ENCODE assay signal across 8 mouse cellular contexts in genomic region chr4:152095937-152096910, GRCm38 (mm10). TPM values are rescaled to one million over a fixed set of nuclear protein-coding genes. Genes with fewer than 3 reads are reported as not detected.
DNase-seq lines count a peak whose midpoint lies in the region; ATAC-seq and TF ChIP-seq lines count a peak whose summit lies in the region.

No protein-coding gene starts in this region.

- TF ChIP-seq POLR2A in ES-Bruce4 (IDR thresholded peaks at IDR 0.05; ENCODE audit: insufficient read depth, low read length) = no peak

- peak overlapping the region; percentile 16 for H3K4me2 ChIP-seq in embryonic facial prominence, embryonic 13.5 days
- peak overlapping the region; percentile 60 for H3K4me2 ChIP-seq in heart, embryonic 13.5 days
- H3K4me2 ChIP-seq in kidney, embryonic 16.5 days (replicated peaks; ENCODE audit: low read depth, low read length) = 0 out of 2 replicates have a peak overlapping the region, but pooled peaks have one; percentile 26

- 25% methylated on average over 27 of the region's 27 CpGs for WGBS in embryonic facial prominence, embryonic 13.5 days
- 15% methylated on average over 27 of the region's 27 CpGs for WGBS in heart, embryonic 13.5 days
- 33% methylated on average over 27 of the region's 27 CpGs for WGBS in kidney, embryonic 16.5 days

- peak; percentile 87 for DNase-seq in adrenal gland, postnatal 25 days
- DNase-seq in lung, postnatal 25 days (ENCODE audit: low spot score) = peak; percentile 88
- peak; percentile 65 for DNase-seq in skeletal muscle tissue, adult 2 months (ENCODE audit: low read depth, low spot score)

- H3K4me1 ChIP-seq in ES-Bruce4 (ENCODE audit: control insufficient read depth, insufficient read depth, low read length) = peaks cover 10% of the 10 kb centered on the region
- H3K4me1 ChIP-seq in embryonic facial prominence, embryonic 13.5 days = peaks cover 44% of the 10 kb centered on the region
- H3K4me1 ChIP-seq in heart, embryonic 13.5 days = peaks cover 68% of the 10 kb centered on the region
- H3K4me1 ChIP-seq in kidney, embryonic 16.5 days (ENCODE audit: insufficient read depth, low read length) = peaks cover 34% of the 10 kb centered on the region

- no peaks in the 10 kb centered on the region for H3K36me3 ChIP-seq in ES-Bruce4 (ENCODE audit: control insufficient read depth, insufficient read depth, low read length, poor library complexity, severe bottlenecking)
- peaks cover 13% of the 10 kb centered on the region; the same call in 1 of the 2 replicates for H3K36me3 ChIP-seq in embryonic facial prominence, embryonic 13.5 days
- no peaks in the 10 kb centered on the region for H3K36me3 ChIP-seq in heart, embryonic 13.5 days
- no peaks in the 10 kb centered on the region for H3K36me3 ChIP-seq in kidney, embryonic 16.5 days (ENCODE audit: insufficient read depth, low read length)

- peak overlapping the region; percentile 56 for H3K4me3 ChIP-seq in ES-Bruce4 (ENCODE audit: low read depth, low read length)
- H3K4me3 ChIP-seq in embryonic facial prominence, embryonic 13.5 days = peak overlapping the region; percentile 13
- peak overlapping the region; percentile 50 for H3K4me3 ChIP-seq in heart, embryonic 13.5 days
- H3K4me3 ChIP-seq in kidney, embryonic 16.5 days (ENCODE audit: low read length) = peak overlapping the region; percentile 39

- TF ChIP-seq CTCF in ES-Bruce4 (IDR thresholded peaks at IDR 0.05; ENCODE audit: low read depth, low read length) = peak; percentile 91

- no peaks in the 10 kb centered on the region for H3K9me3 ChIP-seq in ES-Bruce4 (replicated peaks; ENCODE audit: control insufficient read depth, insufficient read depth, low read length, poor library complexity, severe bottlenecking)
- no peaks in the 10 kb centered on the region for H3K9me3 ChIP-seq in embryonic facial prominence, embryonic 13.5 days
- no peaks in the 10 kb centered on the region for H3K9me3 ChIP-seq in heart, embryonic 13.5 days
- H3K9me3 ChIP-seq in kidney, embryonic 16.5 days (ENCODE audit: low read length) = no peaks in the 10 kb centered on the region

- H3K27me3 ChIP-seq in ES-Bruce4 (ENCODE audit: control insufficient read depth, insufficient read depth, low read length, poor library complexity, severe bottlenecking) = no peaks in the 10 kb centered on the region
- no peaks in the 10 kb centered on the region for H3K27me3 ChIP-seq in embryonic facial prominence, embryonic 13.5 days
- no peaks in the 10 kb centered on the region; the same call in 1 of the 2 replicates for H3K27me3 ChIP-seq in heart, embryonic 13.5 days (replicated peaks)
- H3K27me3 ChIP-seq in kidney, embryonic 16.5 days (ENCODE audit: insufficient read depth, low read length) = no peaks in the 10 kb centered on the region

- ATAC-seq in embryonic facial prominence, embryonic 13.5 days (ENCODE audit: insufficient number of reproducible peaks, insufficient read depth, low FRiP score, low TSS enrichment, low read depth) = no peak
- peak; percentile 35; the same call in 1 of the 2 replicates for ATAC-seq in heart, embryonic 13.5 days (ENCODE audit: extremely low read depth, insufficient number of reproducible peaks, low FRiP score, low TSS enrichment)
- peak; percentile 41 for ATAC-seq in kidney, embryonic 16.5 days (ENCODE audit: low FRiP score, low TSS enrichment)
- no peak for ATAC-seq in frontal cortex, adult (ENCODE audit: low TSS enrichment)

- TF ChIP-seq EP300 in ES-Bruce4 (IDR thresholded peaks at IDR 0.05; ENCODE audit: insufficient read depth, low read depth, low read length) = 0 out of 2 replicates have a peak, but pooled peaks have one; percentile 23

- H3K27ac ChIP-seq in ES-Bruce4 (ENCODE audit: insufficient read depth, low read length) = peak overlapping the region; percentile 87
- H3K27ac ChIP-seq in embryonic facial prominence, embryonic 13.5 days = no peak overlapping the region; the same call in 1 of the 2 replicates
- peak overlapping the region; percentile 86 for H3K27ac ChIP-seq in heart, embryonic 13.5 days (replicated peaks)
- H3K27ac ChIP-seq in kidney, embryonic 16.5 days (ENCODE audit: low read length) = peak overlapping the region; percentile 48; the same call in 1 of the 2 replicates

- peak overlapping the region; percentile 41 for H3K9ac ChIP-seq in ES-Bruce4 (ENCODE audit: low read depth, poor library complexity, severe bottlenecking)
- H3K9ac ChIP-seq in embryonic facial prominence, embryonic 13.5 days = peak overlapping the region; percentile 40
- peak overlapping the region; percentile 79 for H3K9ac ChIP-seq in heart, embryonic 13.5 days
- peak overlapping the region; percentile 50 for H3K9ac ChIP-seq in kidney, embryonic 16.5 days (replicated peaks; ENCODE audit: low read length)

RNA-seq across cellular contexts. Expression of gene Tnfrsf25, which starts 19.5 kb away (rescaled TPM):
- 1.5 and 2.0 TPM in 2 replicates for polyA plus RNA-seq in ES-Bruce4 (2011; ENCODE audit: insufficient read depth, insufficient read length, low read depth, missing spikeins)
- 1.5 and 2.0 TPM in 2 replicates for total RNA-seq in adrenal gland, postnatal 25 days (2021)
- 1.1 and 1.5 TPM in 2 replicates for polyA plus RNA-seq in embryonic facial prominence, embryonic 13.5 days (2015; fragmentation: Nextera tagmentation; extraction: Ambion mirVana)
- polyA plus RNA-seq in heart, embryonic 13.5 days (2015; fragmentation: Nextera tagmentation; extraction: Ambion mirVana) = 0.73 and 0.80 TPM in 2 replicates
- polyA plus RNA-seq in kidney, embryonic 16.5 days (2015; fragmentation: Nextera tagmentation; extraction: Ambion mirVana) = 1.9 and 3.0 TPM in 2 replicates

RNA-seq across cellular contexts. Expression of gene Plekhg5, which starts 23.9 kb away (rescaled TPM):
- polyA plus RNA-seq in ES-Bruce4 (2011; ENCODE audit: insufficient read depth, insufficient read length, low read depth, missing spikeins) = 17.5 and 20.5 TPM in 2 replicates
- total RNA-seq in adrenal gland, postnatal 25 days (2021) = 12.9 and 15.6 TPM in 2 replicates
- 19.5 and 22.2 TPM in 2 replicates for polyA plus RNA-seq in embryonic facial prominence, embryonic 13.5 days (2015; fragmentation: Nextera tagmentation; extraction: Ambion mirVana)
- 11.6 and 12.7 TPM in 2 replicates for polyA plus RNA-seq in heart, embryonic 13.5 days (2015; fragmentation: Nextera tagmentation; extraction: Ambion mirVana)
- polyA plus RNA-seq in kidney, embryonic 16.5 days (2015; fragmentation: Nextera tagmentation; extraction: Ambion mirVana) = 25.5 and 28.1 TPM in 2 replicates

RNA-seq across cellular contexts. Expression of gene Espn, which starts 55.9 kb away (rescaled TPM):
- polyA plus RNA-seq in ES-Bruce4 (2011; ENCODE audit: insufficient read depth, insufficient read length, low read depth, missing spikeins) = 18.8 and 19.3 TPM in 2 replicates
- 1.2 TPM in 2 replicates for total RNA-seq in adrenal gland, postnatal 25 days (2021)
- polyA plus RNA-seq in embryonic facial prominence, embryonic 13.5 days (2015; fragmentation: Nextera tagmentation; extraction: Ambion mirVana) = 3.4 and 5.9 TPM in 2 replicates
- 0.87 and 1.1 TPM in 2 replicates for polyA plus RNA-seq in heart, embryonic 13.5 days (2015; fragmentation: Nextera tagmentation; extraction: Ambion mirVana)
- 22.2 and 30.6 TPM in 2 replicates for polyA plus RNA-seq in kidney, embryonic 16.5 days (2015; fragmentation: Nextera tagmentation; extraction: Ambion mirVana)

RNA-seq across cellular contexts. Expression of gene Nol9, which starts 57.1 kb away (rescaled TPM):
- polyA plus RNA-seq in ES-Bruce4 (2011; ENCODE audit: insufficient read depth, insufficient read length, low read depth, missing spikeins) = 71.0 and 71.7 TPM in 2 replicates
- total RNA-seq in adrenal gland, postnatal 25 days (2021) = 26.6 and 29.1 TPM in 2 replicates
- 34.4 and 34.8 TPM in 2 replicates for polyA plus RNA-seq in embryonic facial prominence, embryonic 13.5 days (2015; fragmentation: Nextera tagmentation; extraction: Ambion mirVana)
- polyA plus RNA-seq in heart, embryonic 13.5 days (2015; fragmentation: Nextera tagmentation; extraction: Ambion mirVana) = 17.2 and 18.1 TPM in 2 replicates
- polyA plus RNA-seq in kidney, embryonic 16.5 days (2015; fragmentation: Nextera tagmentation; extraction: Ambion mirVana) = 31.7 and 35.6 TPM in 2 replicates

RNA-seq across cellular contexts. Expression of gene Tas1r1, which starts 57.9 kb away (rescaled TPM):
- polyA plus RNA-seq in ES-Bruce4 (2011; ENCODE audit: insufficient read depth, insufficient read length, low read depth, missing spikeins) = 0.38 and 0.55 TPM in 2 replicates
- total RNA-seq in adrenal gland, postnatal 25 days (2021) = 0.09 TPM in 1 of 2 replicates, not detected in the other
- 0.55 and 0.59 TPM in 2 replicates for polyA plus RNA-seq in embryonic facial prominence, embryonic 13.5 days (2015; fragmentation: Nextera tagmentation; extraction: Ambion mirVana)
- polyA plus RNA-seq in heart, embryonic 13.5 days (2015; fragmentation: Nextera tagmentation; extraction: Ambion mirVana) = 0.11 TPM in 1 of 2 replicates, not detected in the other
- polyA plus RNA-seq in kidney, embryonic 16.5 days (2015; fragmentation: Nextera tagmentation; extraction: Ambion mirVana) = 0.50 and 0.63 TPM in 2 replicates

Comparison
In these comparisons a context has a peak if more than half of its experiments do, and no peak if none do; other contexts are left out.
1. ATAC-seq: peak in heart, embryonic 13.5 days (single experiment) and kidney, embryonic 16.5 days (single experiment); none in embryonic facial prominence, embryonic 13.5 days (single experiment) and frontal cortex, adult (single experiment).
2. Peak in every context shown above with its lines, with median percentiles within 50 percentile points of each other: H3K4me3 ChIP-seq, H3K9ac ChIP-seq, DNase-seq and H3K4me2 ChIP-seq.